Mouse (Mus musculus): Measurements from ENCODE around the gene Ms4a7. TPM values are rescaled to one million over a fixed set of nuclear protein-coding genes. Genes with fewer than 3 reads are reported as not detected.

Ms4a7 gene
- polyA plus RNA-seq, 1 experiment = not detected

- Histone ChIP-seq H3K4me3 (replicated peaks) (no peak within 1 kb of the TSS), H3K27me3 (ENCODE audit: control insufficient read depth) (no peaks in the 10 kb centered on the region), H3K36me3 (ENCODE audit: control insufficient read depth) (no peaks in the 10 kb centered on the region), H3K9me3 (ENCODE audit: control insufficient read depth, low read length) (no peaks in the 10 kb centered on the region), H3K4me1 (ENCODE audit: control insufficient read depth) (no peaks in the 10 kb centered on the region)
- TF ChIP-seq TAL1 (IDR thresholded peaks at IDR 0.05; ENCODE audit: low read length) (no peak), GATA1 (IDR thresholded peaks at IDR 0.05; ENCODE audit: low read length) (no peak)
Observed at GRCm38 (mm10) chr19:11283773-11284172, 52.2 kb downstream of the Ms4a7 start, which contains the start of gene Ms4a5. Ms4a5 (minus strand) TSS chr19:11283873.

GRCm38 (mm10) chr19:11280223-11280622 lies 55.7 kb downstream of the Ms4a7 start:
- no peaks in the 10 kb centered on the region for H3K9me3 ChIP-seq (ENCODE audit: control insufficient read depth, low read length)
- no peaks in the 10 kb centered on the region for H3K4me1 ChIP-seq (ENCODE audit: control insufficient read depth)
- no peak overlapping the region for H3K4me3 ChIP-seq (replicated peaks)
- no peaks in the 10 kb centered on the region for H3K36me3 ChIP-seq (ENCODE audit: control insufficient read depth)
- H3K27me3 ChIP-seq (ENCODE audit: control insufficient read depth) = no peaks in the 10 kb centered on the region
- TF ChIP-seq TAL1 (IDR thresholded peaks at IDR 0.05; ENCODE audit: low read length) (no peak), GATA1 (IDR thresholded peaks at IDR 0.05; ENCODE audit: low read length) (no peak)

- H3K27me3 ChIP-seq (ENCODE audit: control insufficient read depth) = no peaks in the 10 kb centered on the region
- H3K36me3 ChIP-seq (ENCODE audit: control insufficient read depth) = no peaks in the 10 kb centered on the region
- no peaks in the 10 kb centered on the region for H3K4me1 ChIP-seq (ENCODE audit: control insufficient read depth)
- no peak overlapping the region for H3K4me3 ChIP-seq (replicated peaks)
- TF ChIP-seq GATA1 (IDR thresholded peaks at IDR 0.05; ENCODE audit: low read length) (no peak), TAL1 (IDR thresholded peaks at IDR 0.05; ENCODE audit: low read length) (no peak)
- H3K9me3 ChIP-seq (ENCODE audit: control insufficient read depth, low read length) = no peaks in the 10 kb centered on the region
Observed at GRCm38 (mm10) chr19:11276431-11276830, 59.5 kb downstream of the Ms4a7 start.

Other genes with a start within 250 kb of the Ms4a7 start
- not detected in 2 replicates for gene 1700017D01Rik, start 205.3 kb downstream of the Ms4a7 start, polyA plus RNA-seq (2012)
- not detected in 2 replicates for gene 1700025F22Rik, start 170.8 kb downstream of the Ms4a7 start, polyA plus RNA-seq (2012)
- not detected in 2 replicates for gene Ms4a13, start 139.4 kb downstream of the Ms4a7 start, polyA plus RNA-seq (2012)
- gene Ms4a12, start 103.7 kb downstream of the Ms4a7 start, polyA plus RNA-seq (2012) = not detected in 2 replicates
- not detected in 2 replicates for gene Ms4a1, start 69.9 kb downstream of the Ms4a7 start, polyA plus RNA-seq (2012)
- not detected in 2 replicates for gene Ms4a5, start 52.3 kb downstream of the Ms4a7 start, polyA plus RNA-seq (2012)
- not detected in 2 replicates for gene Ms4a14, start 21.7 kb downstream of the Ms4a7 start, polyA plus RNA-seq (2012)
- gene Ms4a4a, start 39.4 kb upstream of the Ms4a7 start, polyA plus RNA-seq (2012) = not detected in 2 replicates
- gene Ms4a4c, start 68.6 kb upstream of the Ms4a7 start, polyA plus RNA-seq (2012) = not detected in 2 replicates
- 0.05 TPM in 1 of 2 replicates, not detected in the other for gene Ms4a4b, start 107.4 kb upstream of the Ms4a7 start, polyA plus RNA-seq (2012)
- not detected in 2 replicates for gene Ms4a6c, start 133.2 kb upstream of the Ms4a7 start, polyA plus RNA-seq (2012)
- gene Gm8369, start 149.8 kb upstream of the Ms4a7 start, polyA plus RNA-seq (2012) = not detected in 2 replicates
- gene Ms4a6b, start 180.4 kb upstream of the Ms4a7 start, polyA plus RNA-seq (2012) = not detected in 2 replicates
- gene Ms4a4d, start 200.7 kb upstream of the Ms4a7 start, polyA plus RNA-seq (2012) = not detected in 2 replicates

All from erythroblast, embryonic 14.5 days (primary cell).